Mouse (Mus musculus) urinary bladder, adult 2 months (tissue): Measurements from ENCODE around the gene P4ha1. TPM values are rescaled to one million over a fixed set of nuclear protein-coding genes. Genes with fewer than 3 reads are reported as not detected.
"Not testable (repeated sequence)": the region's sequence is repeated elsewhere in the genome, so short reads cannot be mapped to it uniquely, and the experiment has no call there.

Source experiments
- DNase-seq: peaks from one replicate; pipeline ENCODE4 v3.0.0; 2022; ENCODE audit warnings: low spot score
- polyA plus RNA-seq: library from polyadenylated mRNA; depleted of rRNA; stranded (reverse); fragments of >200 nt; gene quantifications from 2 replicates; pipeline ENCODE4 v1.2.3, GENCODE M21; 2012; rRNA removed

Gene P4ha1
- 36.0 TPM in 2 replicates for polyA plus RNA-seq

DNA sequence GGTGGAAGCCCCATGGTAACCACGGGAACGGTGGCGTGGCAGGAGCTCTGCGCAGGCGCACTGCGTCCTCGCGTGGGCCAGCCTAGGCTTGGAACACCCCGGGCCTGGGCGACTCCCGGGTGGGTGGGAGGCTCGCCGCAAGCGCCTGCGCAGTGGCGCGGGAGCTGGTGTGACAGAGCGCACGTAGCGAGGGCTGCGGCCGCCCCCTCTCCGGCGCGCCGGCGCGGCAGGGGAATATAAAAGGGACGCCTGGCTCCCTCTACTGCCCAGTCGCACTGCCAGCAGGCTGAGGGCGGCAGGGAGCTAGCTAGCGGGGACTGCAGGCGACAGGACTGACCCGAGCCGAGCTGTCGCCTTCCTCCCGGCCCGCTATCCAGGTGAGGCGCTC is at the start of gene P4ha1:
TSS of gene P4ha1 (plus strand) at position 197 of the 388 bp plus-strand sequence.
- peak; percentile 96 for DNase-seq

DNA sequence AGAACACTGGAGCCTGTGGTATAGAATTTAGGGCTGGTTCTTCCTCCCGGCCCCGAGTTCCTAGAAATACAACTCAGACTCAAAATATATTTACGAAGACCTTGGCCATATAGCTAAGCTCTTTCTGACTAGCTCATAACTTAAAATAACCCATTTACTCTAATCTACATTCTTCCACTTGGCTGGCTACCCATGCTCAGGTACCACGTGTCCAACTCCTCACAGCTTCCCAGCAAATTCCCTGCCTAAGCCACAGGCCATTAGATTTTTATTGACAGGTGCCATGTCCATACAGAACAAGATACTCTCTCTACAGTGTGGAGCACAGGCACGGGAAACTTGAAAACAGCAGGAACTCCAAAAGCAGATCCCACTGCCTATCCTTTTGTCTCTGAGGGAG is 47.4 kb upstream of the P4ha1 start:
- DNase-seq, result no peak

DNA sequence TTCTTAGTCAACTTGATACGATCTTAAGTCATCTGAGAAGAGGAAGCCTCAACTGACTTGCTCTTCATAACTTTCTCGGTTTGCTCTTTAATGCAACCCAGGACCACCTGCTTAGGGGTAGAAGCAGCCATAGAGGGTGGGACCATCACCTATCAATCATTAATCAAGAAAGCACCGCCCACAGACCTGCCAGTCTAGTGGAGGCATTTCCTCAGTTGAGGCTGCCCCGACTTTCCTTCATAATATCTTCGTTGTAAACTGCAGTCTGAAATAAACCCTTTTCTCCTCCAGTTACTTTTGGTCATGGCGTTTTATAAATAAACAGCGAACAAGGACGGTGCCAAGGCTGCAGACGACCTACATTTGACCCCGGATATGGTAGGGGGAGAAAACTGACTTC is 46.0 kb upstream of the P4ha1 start:
- DNase-seq, result no peak

DNA sequence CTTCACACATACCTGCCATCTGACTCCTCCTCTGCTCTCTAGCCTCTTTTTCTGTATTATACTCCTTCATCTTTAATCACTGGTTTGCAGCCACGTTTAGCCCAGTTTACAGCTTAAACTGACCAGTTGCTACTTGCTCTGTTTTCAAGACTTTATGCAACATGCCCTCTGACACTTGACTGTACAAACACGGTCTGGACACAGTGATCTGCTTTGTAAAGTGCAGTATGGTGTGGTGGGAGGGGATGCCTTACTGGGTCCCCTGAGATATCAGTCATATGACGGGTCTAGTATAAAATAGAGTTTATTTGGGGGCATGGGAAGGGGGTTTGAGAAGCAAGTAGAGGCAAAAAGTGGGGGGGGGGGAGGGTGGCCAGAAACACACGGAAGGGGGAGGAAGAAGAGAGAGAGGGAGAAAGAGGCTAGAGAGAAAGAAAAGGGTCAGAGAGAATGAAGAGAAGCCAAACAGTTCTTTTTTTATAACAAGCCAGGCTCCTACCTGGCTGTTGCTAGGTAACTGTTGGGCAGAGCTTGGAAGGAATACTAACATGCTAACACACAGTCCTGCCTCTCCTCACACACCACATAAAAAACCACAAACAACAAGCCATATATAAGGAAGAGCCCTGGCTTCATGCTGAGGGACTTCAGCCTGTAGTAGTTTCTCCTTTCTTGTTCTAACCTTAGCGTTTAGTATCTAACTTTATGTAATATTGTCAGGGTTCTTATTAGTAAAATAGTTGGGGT is 45.2 kb upstream of the P4ha1 start:
- no peak for DNase-seq

DNA sequence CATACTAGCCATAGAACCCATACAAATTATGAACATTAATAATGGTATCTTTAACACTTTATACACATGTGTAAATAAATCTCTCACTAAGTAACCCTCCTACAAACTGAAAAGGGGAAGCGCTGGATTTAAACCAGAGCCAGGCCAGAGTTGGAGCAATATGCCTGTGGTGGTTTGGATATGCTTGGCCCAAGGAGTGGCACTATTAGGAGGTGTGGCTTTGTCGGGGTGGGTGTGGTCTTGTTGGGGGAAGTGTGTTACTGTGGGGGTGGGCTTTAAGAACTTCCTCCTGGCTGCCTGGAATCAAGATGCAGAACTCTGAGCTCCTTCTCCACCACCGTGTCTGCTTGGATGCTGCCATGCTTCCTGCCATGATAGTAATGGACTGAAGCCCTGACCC is 39.9 kb upstream of the P4ha1 start:
- DNase-seq, result no peak

DNA sequence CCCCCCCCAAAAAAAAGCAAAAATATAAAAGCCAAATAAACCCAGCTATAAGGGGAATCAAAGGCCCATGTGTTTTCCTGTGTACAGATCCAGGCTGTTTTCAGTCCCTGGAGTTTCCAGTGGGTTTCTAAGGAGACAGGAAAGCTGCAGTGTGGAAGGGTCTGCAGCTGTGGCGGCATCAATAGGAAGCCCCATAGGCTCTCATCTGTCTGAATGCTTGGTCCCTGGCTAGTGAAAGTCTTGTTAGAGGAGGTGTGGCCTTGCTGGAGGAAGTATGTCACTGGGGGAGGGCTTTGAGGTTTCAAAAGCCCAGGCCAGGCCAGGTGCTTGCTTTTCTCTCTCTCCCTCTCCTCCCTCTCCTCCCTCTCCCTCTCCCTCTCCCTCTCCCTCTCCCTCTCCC is 39.3 kb upstream of the P4ha1 start:
- DNase-seq, result no peak

DNA sequence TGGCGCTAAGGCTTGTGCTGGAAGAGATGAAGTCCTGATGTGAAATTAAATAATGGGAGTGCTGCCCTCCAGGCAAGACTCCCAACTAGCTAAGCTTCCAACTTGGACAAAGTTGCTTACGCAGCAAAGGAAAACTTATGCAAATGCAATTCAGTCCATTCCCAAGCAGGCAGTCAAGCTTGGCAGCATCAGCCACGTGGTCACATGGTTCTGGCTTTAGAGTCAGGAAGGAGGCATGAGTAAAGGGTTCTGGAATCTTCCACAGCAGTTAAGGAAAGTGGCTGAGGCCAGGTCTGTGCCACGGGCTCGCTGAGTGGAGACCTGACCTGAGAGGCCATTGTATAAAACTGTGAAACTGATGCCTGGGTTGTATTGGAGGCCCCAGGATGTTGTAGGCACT is 37.6 kb upstream of the P4ha1 start:
- no peak for DNase-seq

DNA sequence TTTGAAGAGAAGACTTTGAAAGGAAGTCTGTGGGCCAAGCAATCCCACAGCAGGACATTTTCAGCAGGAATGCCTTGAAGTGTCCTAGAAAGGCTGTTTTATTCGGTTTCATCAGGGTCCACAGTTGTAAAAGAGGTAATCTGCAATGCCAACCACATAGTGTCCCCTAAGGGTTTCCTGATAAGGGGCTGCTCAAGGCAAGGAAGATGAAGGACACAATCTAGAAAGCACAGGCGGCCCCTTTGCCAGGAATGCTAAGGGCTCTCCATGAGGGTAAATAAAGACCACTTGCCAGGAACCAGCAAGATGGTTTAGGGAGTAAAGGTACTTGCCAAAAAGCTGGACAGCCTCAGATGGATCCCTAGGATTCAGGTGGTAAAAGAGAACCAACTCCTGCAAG is 35.8 kb upstream of the P4ha1 start:
- no peak for DNase-seq

DNA sequence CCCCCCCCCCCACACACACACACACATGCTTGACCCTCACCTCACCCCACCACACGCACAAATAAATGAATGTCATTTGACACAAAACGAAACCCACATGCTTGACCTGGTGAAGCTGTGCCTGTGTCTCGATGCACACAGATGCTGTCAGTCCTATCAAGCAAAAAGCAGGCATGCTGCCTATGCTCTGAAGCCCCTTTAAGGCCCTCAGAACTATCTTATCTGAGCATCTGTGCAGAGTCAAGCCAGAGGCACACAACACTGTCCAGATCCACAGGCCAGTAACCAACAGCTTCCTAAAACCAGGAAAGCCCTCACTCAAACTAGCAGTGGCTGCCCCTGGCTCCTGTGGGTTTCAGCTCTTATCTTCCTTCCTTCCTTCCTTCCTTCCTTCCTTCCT is 35.4 kb upstream of the P4ha1 start:
- DNase-seq, result no peak

DNA sequence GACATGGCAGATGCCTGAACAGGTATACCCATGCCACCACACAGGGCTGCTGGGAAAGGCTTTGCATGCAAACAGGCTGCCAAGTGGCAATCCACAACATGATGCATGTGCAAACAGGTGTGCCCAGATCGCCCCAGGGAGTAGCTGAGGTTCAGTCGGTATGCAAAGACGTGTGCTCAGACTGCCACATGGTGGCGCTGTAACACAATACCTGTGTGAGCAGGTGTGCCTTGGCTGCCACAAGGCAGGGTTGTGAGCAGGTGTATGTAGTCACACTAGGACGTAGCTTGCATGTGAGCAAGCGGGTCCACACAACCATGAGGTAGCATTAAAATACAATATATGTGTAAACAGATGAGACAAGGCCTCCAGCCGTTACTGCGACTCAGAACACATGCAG is 34.0 kb upstream of the P4ha1 start:
- DNase-seq, result no peak

DNA sequence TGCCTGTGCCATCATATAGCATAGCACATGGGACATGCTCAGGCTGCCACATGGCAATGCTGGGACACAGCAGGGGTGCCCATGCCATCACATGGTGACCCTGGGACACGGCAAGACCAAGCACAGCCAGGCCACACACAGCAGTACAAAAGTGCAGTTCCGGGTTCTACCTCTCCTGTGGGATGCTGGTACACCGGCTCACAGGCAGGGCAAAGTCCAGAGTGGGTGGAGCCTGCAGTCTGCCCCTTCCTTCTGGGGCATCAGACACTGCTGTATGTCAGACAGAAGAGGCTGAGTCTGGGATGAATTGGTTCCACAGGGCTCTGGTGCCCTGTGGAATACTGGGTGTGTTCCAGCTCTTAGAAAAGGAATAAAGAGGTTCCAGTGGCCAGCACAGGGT is 31.6 kb upstream of the P4ha1 start:
- DNase-seq, result no peak

DNA sequence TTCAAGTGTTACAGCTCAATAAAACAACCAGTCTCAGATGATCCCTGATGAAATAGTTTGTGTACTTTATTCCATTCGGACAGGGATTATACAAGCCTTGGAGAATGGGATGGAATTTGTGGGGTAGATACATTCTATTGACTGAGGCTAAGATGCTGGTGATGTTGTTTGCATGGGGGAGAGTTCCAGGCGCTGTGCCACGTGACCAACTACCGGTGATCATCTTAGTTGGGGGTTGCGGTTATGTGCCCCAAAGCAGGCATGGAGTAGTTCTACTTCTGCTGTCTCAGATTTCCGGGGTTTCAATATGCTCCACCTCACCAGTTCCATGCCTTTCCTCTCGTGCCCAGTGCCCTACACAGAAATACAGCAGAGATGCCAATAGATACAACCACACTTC is 31.0 kb upstream of the P4ha1 start:
- no peak for DNase-seq

DNA sequence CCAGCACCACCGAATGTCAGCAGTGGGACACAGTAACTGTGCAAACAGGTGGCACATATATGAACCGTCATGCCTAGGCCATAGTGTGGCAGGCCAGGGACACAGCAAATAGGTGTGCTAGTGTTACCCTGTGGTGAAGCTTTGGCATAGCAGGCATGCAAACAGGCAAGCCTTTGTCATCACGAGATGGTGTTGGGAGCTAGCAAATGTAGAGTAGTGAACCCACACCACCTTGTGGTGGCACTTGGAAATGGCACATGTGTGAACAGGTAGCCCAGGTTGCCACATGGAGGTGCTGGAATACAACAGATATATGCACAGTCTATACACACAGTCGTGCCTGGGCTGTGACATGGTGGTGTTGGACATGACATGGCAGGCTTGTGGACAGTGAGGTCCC is 30.5 kb upstream of the P4ha1 start:
- DNase-seq, result no peak

DNA sequence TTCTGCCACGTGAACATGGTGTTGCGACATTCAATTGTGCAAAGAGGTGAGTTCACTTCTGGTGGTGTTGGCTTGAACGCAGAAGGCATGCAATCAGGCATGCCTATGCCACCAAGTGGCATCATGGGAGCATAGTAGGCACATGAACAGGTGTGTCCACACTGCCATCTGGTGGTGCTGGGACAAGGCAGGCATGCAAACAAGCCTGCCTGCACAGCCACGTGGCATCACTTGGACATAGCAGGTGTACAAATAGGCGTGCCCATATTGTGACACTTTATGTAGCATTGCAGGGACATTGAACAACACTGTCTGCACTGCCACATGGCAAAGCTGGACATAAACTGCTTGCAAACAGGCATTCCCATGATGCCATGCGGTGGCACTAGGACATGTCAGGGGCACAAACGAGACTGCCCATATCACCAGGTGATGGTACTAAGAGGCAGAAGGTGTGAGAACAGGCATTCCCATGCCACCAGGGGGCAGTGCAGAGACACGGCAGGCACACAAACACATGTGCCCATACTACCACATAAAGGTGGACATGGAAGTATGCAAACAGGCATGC is 27.8 kb upstream of the P4ha1 start:
- DNase-seq, result no peak

DNA sequence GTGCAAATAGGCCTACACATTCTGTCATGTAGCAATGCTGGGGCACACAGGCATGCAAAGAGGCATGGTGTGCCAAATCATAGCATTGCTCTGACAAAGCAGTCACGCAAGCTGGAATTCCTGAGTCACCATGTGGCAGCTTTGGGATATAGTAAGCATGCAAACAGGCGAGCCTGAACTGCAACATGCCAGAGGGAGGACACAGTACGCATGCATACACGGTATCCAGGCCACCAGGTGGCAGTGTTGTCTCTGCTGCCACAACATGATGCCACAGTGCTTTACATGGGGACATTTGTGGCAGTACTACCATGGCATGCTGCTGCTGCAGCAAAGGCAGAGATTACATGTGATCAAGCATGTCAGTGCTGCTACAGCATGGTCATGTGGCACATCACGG is 26.8 kb upstream of the P4ha1 start:
- no peak for DNase-seq

DNA sequence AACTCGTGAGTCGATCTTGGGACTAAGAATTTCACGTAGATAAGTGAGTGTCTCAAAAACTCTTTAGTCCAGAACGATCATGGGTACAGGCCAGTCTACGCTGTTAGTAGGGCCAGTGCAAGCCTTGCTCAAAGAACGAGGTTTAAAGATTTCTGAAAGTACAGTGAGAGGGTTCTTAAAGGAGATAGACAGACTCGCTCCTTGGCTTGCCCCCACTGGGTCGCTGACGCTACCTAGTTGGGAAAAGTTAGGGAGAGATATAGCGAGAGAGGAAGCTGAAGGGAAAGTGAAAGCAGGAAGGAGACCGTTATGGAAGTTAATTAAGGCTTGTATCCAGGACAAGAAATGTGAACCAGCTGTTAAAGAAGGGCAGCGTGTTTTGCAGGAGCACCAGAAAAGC is 20.4 kb upstream of the P4ha1 start:
- not testable (repeated sequence) for DNase-seq

DNA sequence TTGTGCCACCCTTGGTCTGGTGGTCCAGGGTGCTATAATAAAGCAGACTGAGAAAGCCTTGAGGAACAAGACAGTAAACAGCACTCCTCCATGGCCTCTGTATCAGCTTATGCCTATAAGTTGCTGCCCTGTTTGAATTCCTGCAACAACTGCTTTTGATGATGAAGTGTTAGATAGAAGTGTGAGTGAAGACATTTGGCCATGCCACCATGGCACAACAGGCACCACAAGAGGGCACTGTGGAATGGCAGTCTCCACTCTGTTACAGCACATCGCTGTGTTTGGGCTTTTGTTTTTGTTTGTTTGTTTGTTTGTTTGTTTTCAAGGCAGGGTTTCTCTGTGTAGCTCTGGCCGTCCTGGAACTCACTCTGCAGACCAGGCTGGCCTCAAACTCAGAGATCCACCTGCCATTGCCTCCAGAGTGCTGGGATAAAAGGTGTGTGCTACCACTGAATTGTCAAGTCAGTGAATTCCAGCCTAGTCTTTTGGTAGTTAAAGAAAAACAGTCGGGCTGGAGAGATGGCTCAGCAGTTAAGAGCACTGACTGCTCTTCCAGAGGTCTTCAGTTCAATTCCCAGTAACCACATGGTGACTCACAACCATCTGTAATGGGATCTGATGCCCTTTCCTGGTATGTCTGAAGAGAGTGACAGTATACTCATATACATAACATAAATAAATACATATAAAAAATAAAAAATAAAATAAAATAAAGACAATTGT is 13.9 kb upstream of the P4ha1 start:
- no peak for DNase-seq

DNA sequence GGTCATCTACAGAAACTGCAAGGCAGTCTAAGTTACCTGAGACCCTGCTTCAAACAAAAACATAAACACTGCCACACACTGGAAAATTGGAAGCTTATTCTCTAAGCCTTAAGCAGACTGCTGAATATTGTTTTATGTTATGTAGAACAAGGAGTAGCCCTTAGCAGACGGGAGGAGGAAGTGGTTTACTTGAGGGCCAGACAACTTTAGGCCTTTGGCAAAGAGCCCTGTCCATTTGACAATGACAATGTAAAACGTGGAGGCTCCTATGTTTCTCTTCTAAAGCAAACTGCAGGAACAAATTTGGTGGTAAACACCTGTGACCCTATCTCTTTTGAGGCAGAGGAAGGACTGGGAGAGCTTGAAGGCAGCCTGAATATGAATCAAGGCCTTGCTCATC is 13.0 kb upstream of the P4ha1 start:
- no peak for DNase-seq

DNA sequence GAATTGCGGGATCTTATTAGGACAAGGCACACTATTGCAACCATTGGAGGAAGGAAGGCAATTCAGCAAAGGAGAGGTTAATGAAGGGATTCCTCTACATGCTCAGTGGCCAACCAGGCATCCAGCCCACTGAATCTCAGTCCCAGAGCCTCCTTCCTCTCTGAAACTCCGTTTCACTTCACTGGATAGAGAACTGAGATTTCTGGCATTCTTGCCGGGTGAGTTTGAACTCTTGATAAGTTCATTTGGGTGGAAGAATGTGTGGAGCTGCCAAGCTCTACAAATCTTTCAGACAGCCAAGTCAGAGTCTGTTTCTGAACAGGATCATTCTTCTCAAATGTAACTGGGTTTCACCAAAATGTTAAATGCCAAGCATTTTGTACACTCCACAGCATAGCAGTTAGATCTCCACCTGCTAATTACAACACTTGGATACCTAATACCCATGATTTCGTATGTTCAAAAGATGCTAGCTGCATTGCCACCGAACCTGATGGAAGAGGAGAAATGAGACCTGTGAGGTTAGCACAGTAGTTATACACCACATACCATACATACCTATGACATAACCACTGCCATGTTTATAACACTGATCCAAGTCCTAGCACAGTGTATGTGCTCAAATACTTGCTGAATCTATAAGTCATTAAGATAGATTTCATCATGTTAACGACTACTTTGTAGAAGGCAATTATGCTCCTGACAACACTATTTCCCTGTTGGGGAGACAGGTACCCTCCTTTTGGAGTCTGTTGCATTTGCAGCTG is 12.2 kb upstream of the P4ha1 start:
- DNase-seq, result no peak

DNA sequence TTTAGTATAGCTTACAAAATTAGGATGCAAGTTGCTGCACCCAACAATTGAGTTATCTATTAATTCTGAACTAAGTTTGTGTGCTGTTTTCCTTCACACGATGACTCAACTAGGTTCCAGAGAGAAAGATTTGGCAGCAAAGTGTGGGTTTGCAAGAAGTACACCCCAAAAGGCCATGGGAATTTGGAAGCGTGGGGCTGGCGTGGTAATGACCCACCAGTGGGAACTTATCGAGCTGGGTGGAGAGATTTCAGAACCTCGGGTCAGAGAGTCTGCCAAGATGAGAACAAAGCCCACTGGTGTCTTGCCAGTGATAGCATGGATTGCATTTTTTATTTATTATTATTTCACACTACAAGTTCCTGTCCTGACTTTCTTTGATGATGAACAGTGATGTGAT is 11.2 kb upstream of the P4ha1 start:
- no peak for DNase-seq

DNA sequence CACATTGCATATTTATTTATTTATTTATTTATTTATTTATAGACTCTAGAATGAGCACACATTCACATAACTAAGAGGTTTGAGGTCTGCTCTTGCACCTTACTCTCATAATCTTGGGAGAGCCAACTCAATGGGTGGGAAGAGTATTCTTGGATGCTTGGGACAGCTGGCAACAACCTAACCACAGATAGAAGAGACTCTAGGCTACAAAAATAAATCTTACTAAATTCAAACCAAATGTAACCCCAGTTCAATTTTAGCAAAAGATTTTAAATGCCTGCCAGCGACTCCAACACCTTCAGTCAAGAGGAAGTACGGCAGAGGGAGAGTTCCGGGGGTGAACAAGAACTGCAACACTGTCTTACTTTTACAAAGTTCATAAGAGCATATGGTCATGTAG is 2.0 kb upstream of the P4ha1 start:
- no peak for DNase-seq

DNA sequence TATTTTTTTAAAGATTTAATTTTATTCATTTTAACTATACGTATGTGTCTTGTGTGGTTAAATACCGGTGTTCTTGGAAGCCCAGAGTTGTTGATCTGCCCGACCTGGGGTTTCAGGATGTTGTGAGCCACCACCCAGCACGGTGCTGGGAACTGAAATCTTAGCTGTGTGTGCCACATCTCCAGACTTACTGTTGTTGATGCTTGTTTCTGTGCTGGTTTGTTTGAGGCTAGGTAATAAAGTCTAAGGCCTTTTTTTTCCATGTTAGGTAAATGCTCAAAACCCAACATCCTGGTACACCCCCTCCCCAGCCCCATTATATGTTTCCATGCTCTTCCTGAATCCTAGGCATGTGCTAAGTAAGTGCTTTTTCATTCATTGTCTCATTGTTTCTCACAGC is 825 bp upstream of the P4ha1 start:
- DNase-seq, result no peak
